Mouse (Mus musculus): Measurements from ENCODE around the gene Rab6b.
A peak's percentile ranks its signal among the peaks of the same experiment; 100 is the strongest.

The Rab6b gene

DNA sequence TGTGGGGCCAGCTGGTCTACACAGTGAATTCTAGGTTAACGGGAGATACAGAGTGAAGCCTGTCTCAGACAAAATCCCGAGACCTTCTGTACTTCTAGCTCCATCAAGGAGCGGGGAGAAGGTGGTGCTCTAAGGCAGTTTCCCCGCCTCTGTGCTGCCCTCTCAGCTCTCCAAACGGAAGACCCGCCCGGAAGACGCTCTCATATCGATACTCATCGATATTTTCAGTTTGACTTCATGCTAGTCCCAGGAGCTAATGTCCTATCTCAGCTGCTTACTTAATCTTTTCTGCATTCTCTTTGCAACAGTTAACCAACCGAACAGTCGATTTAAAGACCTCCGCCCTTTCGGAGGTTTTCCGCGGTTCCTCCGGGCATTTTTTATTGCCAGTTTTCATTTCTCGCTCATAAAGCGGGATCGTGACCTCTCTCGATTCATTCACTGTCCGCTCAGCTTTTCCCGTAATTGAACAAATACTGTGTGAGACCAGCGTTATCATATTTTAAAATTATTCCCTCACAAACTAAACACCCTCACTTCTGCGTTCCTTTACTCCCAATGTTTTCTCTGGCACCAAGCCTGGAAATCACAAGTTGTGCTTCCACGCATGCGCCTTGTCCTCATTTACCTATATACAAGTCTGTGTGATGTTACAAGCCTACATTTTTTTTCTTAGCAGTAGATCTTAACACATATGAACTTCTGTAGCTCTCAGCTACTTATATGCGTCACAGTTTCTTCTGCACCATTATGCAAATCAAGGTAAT lies 101.2 kb downstream of the Rab6b start:
- no peak for DNase-seq

DNA sequence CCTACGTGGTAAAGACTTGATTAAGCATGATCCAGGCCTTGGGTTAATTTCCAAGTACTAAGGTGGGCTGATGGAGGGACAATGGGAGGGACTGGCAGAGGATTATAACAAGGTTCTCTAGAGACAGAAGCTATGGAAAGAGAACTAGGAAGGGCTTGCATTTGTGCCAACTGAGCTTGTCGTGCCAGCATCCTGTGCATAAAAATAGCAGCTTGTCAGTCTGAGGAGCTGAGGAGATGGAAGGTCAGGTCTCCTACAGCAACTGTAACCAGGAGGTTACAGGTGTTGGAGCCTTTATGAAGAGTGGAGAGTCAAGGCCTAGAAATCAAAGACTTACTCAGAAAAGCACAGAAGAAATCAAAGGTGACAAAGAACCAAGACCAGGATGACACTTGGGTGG lies 102.0 kb downstream of the Rab6b start:
- no peak for DNase-seq

DNA sequence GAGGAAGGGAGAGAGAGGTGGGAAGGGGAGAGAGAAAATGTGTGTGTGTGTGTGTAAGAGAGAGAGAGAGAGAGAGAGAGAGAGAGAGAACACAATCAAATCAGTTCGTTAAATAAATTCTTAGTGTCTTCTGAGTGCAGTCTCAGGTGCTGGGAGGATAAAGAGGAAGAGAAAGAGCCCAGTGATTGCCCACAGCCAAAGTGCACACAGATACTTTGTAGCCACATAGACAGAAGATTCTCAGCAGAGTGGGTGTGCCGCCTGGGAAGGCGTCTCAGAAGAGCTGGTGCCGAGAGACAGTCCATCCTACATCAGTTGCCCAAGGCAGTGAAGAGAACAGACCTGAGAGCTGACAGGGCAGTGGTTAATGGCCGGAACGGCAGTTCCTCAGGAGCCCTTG lies 102.7 kb downstream of the Rab6b start:
- no peak for DNase-seq

DNA sequence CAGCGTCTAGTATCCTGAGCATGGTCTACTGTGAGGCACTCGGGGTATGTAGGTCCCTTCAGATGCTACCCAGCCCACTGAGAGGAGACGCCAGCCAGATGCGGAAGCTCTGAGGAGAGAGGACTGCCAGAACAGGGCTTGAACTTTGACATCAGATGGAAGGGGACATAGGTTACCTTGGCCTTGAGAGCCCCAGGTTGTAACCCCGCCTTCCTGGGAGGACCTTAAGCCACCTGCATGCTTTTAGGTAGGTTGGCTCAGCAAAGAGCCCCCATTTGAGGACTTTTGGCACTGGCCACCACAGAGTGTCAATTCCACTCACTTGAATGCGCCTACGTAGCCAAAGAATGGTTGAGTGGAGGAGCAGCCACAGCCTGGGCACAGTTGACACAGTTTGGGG lies 113.1 kb downstream of the Rab6b start:
- DNase-seq = no peak

DNA sequence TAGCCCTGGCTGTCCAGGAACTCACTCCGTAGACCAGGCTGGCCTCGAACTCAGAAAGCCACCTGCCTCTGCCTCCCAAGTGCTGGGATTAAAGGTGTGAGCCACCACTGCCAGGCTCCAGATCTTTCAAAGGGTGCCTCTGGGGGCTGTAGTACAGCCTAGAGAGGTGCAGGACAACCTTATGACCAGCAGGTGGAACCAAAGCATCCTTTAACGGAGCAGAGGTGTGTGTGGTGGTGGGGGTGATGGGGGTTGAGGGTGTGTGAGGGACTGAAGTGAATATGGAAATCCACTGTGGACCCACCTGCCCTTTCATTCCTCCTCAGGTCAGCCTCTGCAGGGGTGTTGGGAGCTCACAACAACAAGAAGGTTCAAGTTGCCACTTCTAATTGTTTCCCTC lies 113.9 kb downstream of the Rab6b start:
- DNase-seq = no peak

DNA sequence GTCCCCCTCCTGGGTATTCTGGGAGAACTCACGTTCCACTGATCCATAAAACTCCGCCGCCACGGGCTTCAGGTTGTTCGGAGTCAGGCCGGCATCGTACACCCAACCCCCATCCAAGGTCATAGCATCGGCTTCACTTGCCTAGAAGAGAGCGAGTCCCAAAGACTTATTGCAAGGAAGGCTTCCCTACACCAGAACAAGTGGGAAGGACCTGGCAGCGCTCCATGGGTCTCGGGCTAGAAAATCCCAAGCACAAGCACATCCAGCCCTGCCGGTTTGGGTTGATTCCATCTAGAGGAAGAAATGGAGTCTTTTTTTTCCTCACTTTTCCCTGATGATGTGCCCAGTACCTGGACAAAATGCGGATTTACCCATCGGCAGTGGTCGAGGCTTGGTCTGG lies 115.2 kb downstream of the Rab6b start:
- no peak for DNase-seq

DNA sequence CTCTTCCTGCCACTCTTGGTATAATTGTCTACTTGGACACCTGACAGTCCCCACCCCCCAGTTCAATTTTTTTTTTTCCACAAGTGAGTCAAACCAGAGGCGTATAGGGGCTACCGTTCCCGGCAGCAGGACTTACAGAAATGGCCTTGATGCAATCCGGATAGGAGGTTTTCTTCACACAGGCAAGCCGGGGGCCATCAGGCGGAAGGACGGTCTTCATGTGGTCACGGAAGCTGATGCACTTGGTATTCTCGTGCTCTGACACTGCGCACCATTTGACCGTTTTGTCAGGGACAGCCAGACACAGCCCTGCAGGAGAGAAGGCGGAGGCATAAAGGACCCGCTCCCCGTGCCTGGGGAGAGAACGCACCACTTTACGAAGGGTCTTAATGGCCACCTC lies 116.2 kb downstream of the Rab6b start:
- DNase-seq = no peak

DNA sequence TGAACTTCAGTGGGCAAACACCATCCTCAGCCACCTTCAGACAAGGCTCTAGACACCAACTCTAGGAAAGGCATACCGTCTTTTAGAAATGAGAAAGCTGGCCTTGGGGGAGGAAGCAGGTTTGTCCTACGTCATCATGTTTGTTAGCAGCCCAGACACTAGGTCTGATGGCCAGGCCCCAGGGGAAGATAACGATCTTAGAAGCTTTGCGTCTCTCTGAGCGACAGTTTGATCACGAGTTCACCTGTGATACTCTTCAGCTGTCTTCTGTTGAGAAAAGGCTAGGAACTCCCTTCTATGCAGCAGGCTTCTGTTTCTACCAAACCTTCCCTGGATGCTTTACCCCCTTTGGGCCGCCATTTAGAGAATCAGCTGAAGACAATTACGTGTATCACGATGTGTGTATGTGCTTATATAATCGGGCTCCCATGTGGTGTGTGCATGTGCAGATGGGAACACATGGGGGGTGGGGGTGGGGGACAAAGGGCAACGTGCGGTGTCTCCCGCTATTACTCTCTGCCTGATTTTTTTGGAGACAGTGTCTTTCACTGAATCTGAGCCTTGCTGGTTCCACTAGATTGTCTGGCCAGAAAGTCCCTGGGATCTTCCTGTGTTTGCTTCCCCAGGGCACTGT lies 116.9 kb downstream of the Rab6b start:
- DNase-seq = no peak

DNA sequence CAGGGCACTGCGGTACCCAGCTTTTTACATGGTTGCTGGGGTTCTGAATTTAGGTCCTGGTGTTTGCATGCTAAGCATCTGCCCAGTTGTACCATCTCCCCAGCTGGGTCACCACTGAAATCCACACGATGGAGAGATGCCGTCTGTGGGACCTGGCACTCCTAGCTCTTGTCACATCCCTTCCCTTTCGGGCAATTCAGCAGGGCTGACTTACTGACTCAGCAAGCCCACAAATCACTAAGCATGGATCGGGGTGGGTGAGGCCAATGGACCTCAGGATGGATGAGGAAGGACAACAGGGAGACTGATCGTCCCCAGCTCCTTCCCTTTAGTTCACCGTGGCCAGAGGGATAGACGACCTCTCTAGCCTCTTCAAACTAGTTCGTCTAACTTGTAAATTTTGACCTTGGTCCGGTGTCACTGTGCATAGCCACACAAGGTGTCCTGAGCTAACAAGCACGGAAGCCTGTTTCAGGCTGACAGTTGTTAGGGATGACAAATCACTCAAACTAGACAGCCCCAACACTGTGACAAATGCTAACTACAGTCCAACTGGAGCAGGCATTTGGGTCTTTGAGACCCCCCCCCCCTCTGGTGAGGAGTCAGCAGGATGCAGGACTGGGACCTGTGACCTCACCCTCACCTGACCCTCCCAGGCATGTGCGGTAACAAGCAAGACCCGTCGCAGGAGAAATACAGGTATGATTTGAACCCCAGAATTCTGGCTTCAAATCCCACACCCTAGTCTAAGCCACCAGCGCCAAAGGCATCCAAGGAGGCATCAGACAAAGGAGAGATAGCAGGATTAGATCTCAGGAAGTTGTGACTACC lies 117.7 kb downstream of the Rab6b start:
- DNase-seq = no peak

DNA sequence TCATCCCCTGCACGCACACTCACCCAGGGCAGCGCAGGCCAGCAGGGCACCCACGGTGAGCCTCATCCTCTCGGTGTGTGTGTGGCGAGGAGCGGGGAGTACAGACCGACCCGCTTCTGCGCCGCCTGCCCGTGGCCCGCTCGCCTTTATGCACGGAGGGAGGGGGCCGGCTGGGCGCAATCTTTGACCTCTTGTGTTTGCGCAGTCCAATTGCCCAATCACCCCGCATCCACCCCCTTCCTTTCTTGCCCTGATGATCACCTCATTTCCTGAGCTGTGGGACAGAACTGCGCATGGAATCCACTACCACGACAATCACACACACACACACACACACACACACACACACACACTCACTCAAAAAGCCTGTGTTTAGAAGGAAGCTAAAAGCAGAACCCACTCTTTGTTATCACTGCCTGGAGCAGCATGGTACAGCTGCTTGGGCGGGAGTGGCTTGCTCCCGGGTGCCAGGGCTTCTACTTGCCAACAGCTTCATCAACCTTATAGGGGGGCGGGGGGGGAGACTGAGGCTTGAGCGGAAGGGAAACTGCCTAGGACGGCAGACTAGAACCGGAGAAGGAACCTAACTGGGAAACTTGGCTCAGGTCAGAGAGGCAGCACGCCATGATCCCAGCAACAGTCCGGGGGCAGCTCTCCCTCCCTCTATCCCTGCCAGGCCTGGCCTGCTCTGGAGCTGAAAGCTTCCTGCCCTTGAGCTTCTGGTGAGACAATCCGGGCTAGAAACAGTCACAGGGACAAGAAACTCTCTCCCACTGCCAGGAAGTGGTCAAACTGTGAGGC lies 118.8 kb downstream of the Rab6b start, which contains the start of the genes Gm20425 and Trf:
TSS of gene Gm20425 (minus strand) at position 157 of the 801 bp plus-strand sequence.
TSS of gene Trf (minus strand) at position 294 of the 801 bp plus-strand sequence.
- peak; percentile 22 for DNase-seq

DNA sequence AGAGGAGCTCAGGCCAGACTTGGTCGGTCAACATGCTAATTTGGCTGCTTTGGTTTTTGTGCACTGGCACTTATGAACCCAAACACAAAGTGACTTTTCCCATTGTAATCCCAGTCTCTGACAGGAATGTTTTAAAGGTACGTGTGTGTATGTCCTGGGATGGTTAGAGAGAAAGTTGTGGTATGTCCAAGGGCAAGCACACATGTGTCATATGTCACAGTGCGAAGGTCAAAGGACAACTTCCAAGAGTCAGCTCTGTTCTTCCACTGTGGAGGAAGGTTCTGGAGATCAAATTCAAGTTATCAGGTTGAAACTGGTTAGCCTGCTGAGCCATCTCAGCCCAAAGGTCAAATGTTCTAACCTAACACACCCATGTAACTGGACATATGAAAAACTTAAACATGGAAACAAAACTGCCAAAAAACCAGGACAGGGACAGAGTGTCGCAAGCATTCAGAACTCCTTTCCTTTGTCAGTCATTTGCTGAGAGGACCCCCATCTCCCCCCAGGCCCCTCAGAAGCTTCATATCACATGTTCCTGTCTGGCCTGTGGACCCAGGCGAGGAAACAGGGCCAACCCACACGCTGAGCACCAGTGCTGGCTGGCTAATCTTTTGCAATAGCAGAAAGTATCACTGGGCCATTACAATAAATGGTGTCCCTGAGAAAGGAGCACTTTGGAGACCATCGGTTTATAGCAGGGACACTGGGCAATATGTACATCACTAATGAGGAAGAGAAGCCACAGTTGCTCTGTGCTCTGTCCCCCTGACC lies 120.8 kb downstream of the Rab6b start:
- DNase-seq = no peak

DNA sequence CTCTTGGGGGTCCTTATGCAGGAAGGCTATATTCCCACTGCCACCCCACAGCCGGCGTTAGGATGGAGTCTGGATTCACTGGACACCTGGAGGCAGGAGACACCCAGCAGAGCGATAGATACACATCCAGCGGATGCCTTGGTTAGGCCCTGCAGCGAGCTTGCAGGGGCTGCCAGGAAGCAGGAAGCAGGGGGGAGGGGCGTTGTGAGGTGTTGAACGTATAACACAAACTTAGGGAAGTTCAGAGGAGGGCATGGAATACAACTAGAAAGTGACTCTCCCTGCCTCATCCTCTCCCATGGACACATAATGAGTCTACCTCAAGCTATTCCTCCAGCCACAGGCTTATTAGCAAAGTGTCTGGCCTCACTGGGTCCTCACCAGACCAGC lies 121.4 kb downstream of the Rab6b start:
- no peak for DNase-seq

DNA sequence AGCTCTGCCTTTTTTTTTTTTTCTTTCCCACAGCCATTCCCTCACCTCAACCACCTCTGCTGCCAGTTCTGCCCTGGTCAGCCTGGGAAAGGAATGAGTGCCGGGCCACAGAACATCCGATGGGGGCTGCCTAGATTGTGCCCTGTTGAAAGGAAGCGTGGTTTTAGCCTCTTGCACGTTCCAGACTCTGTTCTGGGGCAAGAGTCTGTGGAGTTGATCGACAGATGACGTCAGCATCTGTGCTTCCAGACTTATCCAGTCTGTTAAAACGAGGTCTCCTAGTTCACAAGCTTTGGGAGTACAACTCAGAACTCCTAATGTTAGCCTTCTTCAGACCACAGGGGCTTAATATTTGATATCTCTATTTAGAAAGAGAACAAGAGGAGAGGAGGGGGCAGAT lies 122.5 kb downstream of the Rab6b start:
- DNase-seq = no peak

DNA sequence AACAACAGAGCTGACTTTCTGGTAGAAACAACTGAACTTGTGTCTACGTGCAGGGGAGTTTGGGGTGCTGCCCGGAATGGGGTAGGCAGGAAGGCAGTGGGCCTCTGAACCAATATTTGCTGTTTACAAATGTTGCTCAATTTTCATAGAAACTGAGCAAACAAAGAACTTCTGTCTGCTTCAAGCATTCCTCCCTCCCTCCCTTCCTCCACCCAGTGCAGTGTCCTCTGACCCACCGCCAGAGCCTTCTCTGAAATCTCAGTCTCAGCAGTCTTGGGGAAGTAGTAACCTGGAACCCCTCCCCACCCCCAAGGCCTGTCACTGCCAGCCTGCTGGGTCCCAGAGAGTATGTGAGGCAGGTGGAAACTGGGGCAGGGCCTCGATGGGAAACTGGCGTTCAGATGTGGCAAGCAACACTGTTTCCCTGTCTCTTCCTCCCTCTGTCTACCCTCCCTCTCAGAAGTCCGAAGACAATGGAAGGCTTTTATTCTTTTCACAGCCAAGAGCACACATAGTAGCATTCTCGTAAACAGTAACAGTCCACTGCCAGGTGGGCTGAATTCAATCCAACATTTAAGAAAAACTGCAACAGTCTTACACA lies 123.1 kb downstream of the Rab6b start:
- DNase-seq = no peak
